Mouse (Mus musculus) spleen, postnatal 4 days (tissue): ENCODE data around the gene Mocs2.

Source experiments
- DNase-seq, 2 experiments: peaks; one replicate each; pipeline ENCODE4 v3.0.0; 2022; ENCODE audit warnings: low spot score in 2 of 2

Mocs2 gene

GRCm38 (mm10) chr13:114817751-114818360, at the start of gene Mocs2:
TSS of gene Mocs2 (plus strand) at chr13:114818236.
- peak; percentile 94 to 99 for DNase-seq

- no peak for DNase-seq
Measured at GRCm38 (mm10) chr13:114791511-114791910, 26.5 kb upstream of the Mocs2 start.

GRCm38 (mm10) chr13:114793250-114794030, 24.6 kb upstream of the Mocs2 start:
- no peak for DNase-seq

DNA sequence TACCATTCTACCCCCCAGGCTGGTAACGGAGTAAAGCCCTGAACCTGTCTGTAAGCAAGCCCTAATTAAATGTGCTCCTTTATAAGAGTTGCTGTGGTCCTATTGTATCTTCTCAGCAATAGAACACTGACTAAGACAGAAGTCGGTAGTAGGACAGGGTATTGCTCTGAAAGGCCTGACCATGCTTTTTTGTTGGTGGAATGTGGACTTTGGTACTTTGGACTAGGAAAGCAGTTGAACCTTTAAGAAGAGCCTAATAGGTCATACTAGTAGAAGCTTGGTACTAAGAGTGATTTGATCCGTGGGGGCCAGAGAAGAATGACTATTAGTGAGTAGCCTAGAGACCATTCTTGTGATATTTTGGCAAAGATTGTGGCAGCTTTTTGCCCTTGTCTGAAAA, 16.2 kb upstream of the Mocs2 start:
- no peak for DNase-seq

- no peak for DNase-seq
Measured at GRCm38 (mm10) chr13:114802971-114803370, 15.1 kb upstream of the Mocs2 start.

- no peak for DNase-seq
Measured at GRCm38 (mm10) chr13:114809624-114810210, 8.3 kb upstream of the Mocs2 start.

DNA sequence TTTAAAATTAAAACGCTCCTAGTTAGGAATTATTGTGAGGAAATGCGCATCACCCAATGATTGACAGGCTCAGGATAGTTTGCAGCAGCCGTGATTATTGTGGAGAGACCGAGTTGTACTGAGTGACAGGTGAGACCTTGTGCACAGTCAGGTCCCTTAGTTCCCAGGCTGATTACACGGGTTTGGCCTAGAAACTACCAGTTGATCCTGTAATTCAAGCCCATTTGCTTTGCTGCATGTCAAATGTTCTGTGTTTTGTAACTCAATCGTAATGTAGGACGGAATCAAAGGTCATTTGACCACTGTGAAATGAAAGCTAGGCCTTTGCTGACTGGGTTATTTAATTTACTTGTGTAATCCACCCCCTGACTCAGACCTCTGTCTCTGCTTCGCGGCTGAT, 477 bp downstream of the Mocs2 start:
- DNase-seq: no peak

DNA sequence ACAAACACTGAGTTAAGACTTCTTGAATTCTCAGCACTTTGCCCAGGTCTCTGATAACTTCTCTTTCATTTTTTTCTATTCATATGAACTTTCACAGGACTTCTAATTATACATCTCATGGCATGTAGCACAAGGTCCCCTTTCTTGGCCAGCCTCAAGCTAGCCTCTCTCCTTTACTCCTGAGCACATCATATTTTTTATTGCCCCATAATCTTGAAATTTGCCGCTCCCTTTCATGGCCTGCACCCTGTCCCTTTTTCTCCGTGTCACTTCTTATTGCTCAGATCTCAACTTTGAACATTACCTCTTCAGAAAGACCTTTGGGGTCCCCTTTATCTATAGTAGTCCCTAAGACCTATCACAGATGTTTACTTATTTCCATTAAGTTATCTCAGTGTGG, 4.8 kb downstream of the Mocs2 start:
- no peak for DNase-seq

DNA sequence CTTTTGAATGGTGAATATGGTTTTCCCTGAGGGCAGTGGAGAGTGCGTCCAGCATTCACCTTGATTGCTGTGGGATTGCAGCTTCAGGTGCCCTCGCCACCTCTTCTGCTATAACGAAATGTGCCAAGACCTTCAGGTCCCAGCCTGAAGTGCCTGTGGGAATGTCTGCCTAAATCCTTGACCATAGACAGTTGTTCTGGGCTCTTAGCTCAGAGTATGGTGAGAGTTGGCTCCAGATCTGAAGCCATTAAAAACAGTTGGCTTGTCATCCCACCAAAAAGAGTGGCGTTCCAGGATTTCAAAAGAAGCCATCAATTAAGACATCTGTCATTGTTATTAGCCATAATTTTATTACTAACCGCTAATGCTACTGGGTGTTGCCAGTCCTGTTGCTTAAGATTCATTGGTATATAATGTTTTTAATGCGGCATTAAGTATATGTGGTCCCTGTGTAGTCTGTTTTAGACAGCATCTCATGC, 7.4 kb downstream of the Mocs2 start:
- DNase-seq: no peak

GRCm38 (mm10) chr13:114831367-114831833, 13.4 kb downstream of the Mocs2 start:
- DNase-seq: no peak

DNA sequence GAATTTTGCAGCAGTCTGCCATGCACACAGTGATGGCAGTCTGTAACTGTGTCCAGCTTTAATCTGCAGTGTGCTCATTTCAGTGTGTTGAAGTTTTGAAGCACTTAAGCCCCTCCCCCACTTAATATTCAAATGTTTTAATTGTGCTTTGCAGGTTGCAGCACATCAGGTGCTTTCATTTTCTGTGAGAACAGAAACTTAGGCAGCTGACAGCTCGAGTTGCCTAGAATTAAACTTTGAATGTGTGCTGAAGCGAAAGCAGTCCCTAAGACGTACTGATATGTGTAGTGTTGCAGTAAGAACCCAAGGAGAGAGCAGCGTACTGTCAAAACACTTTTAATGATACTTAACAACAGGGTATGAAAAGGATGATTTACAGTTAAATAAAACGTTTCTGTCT, 14.7 kb downstream of the Mocs2 start:
- no peak for DNase-seq

DNA sequence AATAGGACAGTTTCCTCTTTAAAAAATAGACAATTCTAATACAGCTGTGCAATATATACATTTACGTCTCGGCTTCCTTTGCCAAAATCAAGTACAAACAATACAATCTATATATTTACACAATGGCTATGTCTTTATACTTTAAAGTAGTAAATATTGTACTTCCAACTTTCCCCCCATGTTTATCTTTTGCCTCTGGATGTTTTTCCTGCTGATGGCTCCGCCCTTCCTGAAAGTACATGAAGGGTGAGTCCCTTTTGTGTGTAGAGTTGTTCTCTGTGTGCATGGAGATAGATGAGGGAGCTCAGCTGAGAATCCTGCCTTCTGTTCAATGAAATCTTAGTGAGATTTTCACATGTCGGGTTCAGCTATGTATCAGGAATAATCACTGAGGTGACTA, 15.3 kb downstream of the Mocs2 start:
- no peak for DNase-seq

GRCm38 (mm10) chr13:114834580-114834979, 16.5 kb downstream of the Mocs2 start:
- no peak for DNase-seq

DNA sequence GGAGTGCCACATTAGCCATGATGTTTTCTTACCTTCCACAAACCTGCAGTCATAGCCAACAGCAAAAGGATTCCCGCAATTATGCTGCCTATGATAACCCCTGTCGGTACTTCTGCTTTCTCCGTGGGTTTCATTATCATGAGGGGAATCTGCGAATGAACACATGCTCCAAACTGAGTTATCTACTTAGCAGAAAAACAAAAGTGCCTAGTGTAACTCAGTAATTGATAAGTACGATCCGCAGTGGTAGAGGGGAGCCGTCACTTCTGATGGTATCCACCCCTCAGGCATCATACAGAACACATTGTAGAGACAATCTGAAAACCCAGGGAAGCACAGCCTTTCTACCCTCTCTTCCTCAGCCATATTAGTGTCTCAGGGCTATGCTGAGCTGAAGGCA, 19.0 kb downstream of the Mocs2 start:
- no peak for DNase-seq

DNA sequence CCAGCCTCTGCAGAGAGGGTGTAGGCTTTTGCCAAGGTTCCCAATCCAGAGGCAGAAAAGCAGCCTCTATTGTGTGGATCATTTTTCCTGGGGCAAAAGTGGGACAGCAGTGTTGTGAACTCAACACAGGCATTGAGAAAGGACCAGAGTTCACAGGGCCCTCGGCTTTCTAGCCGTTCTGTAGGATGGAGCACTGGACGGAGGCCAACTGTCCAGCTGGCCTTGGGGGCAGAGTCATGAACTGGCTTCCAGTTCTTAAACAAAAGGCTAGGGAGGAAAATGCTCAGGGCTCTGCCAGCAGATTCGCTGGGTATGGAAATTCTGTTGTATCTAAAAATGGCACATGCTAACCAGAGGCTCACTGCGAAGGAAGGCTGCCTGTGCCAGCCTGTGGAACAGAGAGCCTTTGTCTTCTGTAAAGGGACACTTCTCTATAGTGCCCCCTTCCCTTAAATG, 20.5 kb downstream of the Mocs2 start:
- peak in 1 of 2 experiments; percentile 28 for DNase-seq

DNA sequence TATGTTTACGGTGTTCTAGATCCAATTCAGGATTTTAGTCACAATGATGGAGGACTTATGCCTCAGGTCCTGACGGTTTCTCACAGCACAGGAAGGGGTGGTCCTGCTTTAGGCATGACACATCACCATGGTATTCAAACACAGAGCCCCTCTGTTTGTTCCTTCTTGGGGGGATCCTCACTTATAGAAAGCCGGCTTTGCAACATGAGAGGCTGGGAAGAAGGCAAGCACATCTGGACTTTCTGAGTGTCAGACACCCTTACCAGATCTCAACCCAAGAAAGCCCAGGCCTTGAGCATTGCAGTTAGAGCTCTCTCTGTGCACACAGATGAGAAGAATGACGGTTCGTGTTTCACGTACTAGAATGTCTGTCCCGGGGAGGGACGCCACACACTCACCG, 21.1 kb downstream of the Mocs2 start:
- no peak for DNase-seq

DNA sequence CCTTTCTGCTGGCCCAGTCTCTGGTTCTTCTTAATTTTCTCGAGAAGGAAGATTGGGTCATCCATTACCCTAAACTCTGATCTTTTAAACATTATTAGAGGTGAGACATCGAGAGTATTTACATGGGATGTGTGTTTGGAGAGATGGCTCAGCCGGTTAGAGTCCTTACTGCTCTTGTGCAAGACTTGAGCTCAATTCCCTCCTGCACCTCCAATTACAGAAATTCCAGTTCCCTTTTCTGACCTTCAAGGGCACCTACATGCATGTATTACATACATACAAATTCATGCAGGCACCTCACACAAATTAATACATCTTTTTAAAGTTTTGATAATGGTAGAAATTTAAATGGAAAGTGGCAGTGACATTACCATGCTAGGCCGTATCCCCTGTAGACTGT, 22.5 kb downstream of the Mocs2 start:
- no peak for DNase-seq

- DNase-seq: no peak
Measured at GRCm38 (mm10) chr13:114843318-114843717, 25.3 kb downstream of the Mocs2 start.

GRCm38 (mm10) chr13:114845804-114846203, 27.8 kb downstream of the Mocs2 start:
- DNase-seq: no peak

DNA sequence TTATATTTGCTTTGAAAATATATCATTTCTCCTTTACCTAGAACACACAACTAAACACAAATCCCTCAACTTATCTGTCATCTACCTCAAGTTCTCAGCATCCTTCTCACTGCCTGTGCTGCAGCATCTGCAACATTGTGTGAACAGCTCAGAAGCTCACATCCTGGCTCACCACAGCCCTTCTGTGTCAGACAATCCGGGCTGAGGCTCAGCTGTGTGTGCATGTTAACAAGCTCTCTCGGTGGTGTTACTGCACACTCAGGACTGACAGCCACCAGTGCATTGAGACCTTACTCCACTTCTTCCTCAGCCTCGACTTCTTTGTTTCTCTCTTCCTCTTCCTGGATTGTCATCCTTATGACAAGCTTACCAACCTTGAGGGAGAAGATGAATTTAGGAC, 30.9 kb downstream of the Mocs2 start:
- no peak for DNase-seq

DNA sequence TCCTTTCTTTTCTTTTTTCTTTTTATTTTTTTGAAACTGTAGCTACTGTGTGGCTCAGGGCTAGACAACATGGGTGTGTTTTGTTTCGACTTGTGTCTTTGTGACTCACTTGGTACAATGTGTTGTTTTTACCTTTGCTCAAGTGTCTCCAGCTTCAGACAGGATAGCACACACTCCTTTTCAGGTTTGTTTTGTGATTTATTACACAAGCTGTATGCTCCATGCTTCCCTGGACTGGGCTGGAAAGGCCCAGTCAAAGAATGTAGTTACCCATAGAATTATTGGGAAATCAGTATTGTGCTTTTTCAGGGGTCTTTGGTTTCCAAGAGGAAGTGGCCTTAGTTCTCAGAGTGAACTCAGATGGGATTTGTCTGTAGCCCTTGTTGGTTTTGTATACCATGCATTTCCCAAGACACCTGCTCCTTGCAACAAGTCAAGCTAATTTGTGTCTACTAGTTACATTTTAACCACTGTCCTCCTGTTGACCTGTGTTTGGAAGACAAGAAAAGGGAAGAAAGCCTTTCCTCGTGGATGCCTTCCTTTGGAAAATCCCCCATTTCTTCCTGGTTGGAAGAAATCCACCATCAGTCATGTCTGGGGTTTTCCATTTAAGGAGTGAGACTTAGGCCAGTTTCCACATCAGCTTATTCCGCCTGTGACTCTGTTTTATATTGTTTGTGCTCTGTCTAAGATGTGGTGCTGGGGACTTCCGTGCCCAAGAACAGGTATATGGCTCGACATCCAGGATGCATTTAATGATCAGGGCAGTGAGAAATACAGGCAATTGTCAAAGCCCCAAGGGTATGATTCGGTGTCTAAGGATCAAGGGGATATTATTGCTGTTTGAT, 34.5 kb downstream of the Mocs2 start:
- no peak for DNase-seq

- DNase-seq: no peak
Measured at GRCm38 (mm10) chr13:114853152-114853551, 35.1 kb downstream of the Mocs2 start.
